Mouse (Mus musculus): ENCODE results near the gene P3h1.

GRCm38 (mm10) chr4:119275726-119276125 lies 43.0 kb downstream of the P3h1 start:
- TF ChIP-seq POLR2A (IDR thresholded peaks at IDR 0.05; ENCODE audit: low read depth, low read length): no peak
- no peak for TF ChIP-seq CTCF (IDR thresholded peaks at IDR 0.05; ENCODE audit: extremely low read depth, insufficient read depth, insufficient read length, insufficient replicate concordance)
